Mouse (Mus musculus): ENCODE results near the gene Ltbr.

GRCm38 (mm10) chr6:125288730-125289129, 25.0 kb downstream of the Ltbr start:
- TF ChIP-seq CTCF (IDR thresholded peaks at IDR 0.05; ENCODE audit: control insufficient read depth, insufficient read depth, insufficient read length) (no peak), USF1 (IDR thresholded peaks at IDR 0.05; ENCODE audit: low read depth) (no peak), CEBPB (IDR thresholded peaks at IDR 0.05; ENCODE audit: low read depth) (no peak), MAX (IDR thresholded peaks at IDR 0.05) (no peak), MYOD1 (IDR thresholded peaks at IDR 0.05; ENCODE audit: control insufficient read depth, insufficient read length, low read depth) (no peak), FOSL1 (IDR thresholded peaks at IDR 0.05; ENCODE audit: insufficient read depth, low read length, poor library complexity, severe bottlenecking) (no peak), MYOG (IDR thresholded peaks at IDR 0.05; ENCODE audit: control insufficient read depth, extremely low read depth, insufficient read length) (no peak)
